Mouse (Mus musculus): Measurements from ENCODE around the gene Capn3.

Gene Capn3

GRCm38 (mm10) chr2:120482506-120483389 is 26.9 kb downstream of the Capn3 start:
- DNase-seq (ENCODE audit: low spot score in 2 of 2), result no peak

DNA sequence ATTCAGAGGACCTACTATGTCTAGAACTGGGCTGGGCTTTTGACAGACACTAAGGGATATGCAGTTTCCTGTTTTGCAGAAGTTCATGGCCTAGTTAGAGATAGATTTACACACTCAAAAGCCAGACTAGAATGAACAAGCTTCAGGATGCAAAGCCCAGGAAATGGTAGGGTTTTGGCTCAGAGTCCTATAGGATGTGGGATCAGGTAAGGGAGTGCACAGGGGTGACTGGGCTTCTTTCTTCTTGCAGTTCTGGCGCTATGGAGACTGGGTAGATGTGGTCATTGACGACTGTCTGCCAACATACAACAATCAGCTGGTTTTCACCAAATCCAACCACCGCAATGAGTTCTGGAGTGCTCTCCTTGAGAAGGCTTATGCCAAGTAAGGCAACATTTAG is 28.4 kb downstream of the Capn3 start:
- DNase-seq (ENCODE audit: low spot score in 2 of 2), result no peak

GRCm38 (mm10) chr2:120493254-120493653 is 37.4 kb downstream of the Capn3 start:
- no peak for DNase-seq (ENCODE audit: low spot score in 2 of 2)

DNA sequence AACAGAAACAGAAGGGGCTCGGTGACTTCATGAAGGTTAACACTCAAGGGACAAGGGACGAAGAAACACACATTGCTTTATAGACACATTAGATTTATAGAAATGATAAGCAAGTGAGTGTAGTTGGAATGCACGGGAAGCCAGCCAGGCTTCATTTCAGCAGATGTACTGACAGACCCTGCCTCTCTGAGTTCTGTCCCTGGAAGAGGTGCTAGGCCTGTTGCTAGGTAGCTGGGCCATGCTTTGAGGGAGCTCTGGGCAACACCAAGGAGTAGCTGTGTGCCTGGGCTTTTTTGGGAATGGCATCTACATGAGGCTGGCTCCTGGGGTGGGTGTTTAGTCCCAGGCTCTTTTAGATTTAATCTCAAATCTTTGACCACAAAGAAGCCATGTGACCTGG is 40.7 kb downstream of the Capn3 start:
- DNase-seq (ENCODE audit: low spot score in 2 of 2), result no peak

DNA sequence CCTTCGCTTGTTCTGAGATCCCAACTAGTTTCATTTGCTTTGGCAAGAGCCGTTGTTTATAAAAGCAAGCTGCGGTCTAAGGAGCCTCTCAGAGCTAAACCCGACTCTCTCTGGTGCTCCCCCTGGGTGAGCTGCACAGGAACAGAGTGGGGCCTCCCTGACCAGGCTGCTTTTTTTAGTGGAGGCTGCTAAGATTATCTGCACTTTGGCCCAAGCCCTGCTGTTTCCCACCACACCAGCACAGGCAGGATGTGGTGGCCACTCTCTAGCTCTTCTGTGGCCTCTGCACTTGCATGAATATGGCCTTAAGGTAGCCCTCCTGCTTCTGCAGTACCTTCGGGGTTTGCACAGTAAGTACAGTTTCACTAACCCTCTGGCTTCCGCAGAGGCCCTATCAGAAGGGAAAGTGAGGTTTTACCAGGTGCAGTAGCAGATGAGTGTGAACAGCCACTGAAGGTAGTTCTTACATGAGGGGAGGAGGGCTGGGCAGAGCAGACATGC is 44.2 kb downstream of the Capn3 start:
- peak; percentile 56 to 72 for DNase-seq (ENCODE audit: low spot score in 2 of 2)

DNA sequence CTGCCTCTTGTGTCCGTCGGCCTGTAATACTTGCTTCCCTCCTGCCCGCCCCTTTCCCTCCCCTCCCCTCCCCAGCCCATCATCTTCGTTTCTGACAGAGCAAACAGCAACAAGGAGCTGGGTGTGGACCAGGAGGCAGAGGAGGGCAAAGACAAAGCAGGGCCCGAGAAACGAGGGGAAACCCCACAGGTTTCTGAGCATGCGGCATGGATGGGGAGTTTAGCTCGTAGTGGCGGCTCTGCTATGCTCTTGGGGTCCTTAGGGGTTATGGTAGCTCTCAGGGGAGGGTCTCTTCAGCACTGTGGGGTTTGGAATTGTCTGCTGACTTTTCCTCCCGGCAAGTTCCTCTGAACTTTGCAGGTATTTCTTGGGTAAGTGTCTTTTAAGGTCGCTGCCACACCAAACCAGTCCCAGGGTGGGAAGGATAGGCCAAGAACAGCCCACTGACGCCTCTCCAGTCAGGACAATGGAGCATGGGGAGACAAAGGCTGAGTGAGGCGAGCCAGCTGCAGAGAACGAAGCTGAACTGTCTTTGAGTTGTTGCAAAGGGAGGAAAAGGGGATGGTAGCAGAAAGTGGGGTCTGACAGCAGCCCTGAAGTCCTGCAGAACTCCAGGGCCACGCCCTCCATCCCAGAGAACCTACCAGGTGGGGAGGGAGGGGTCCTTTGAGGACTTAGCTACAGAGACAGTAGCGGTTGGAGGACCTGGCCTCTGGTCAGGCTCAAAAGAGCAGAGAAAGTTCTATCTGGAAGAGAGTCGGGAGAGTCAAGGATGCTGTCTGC is 45.5 kb downstream of the Capn3 start:
- no peak for DNase-seq (ENCODE audit: low spot score in 2 of 2)

GRCm38 (mm10) chr2:120501931-120502604 is 46.2 kb downstream of the Capn3 start:
- peak in 1 of 2 experiments; percentile 16 for DNase-seq (ENCODE audit: low spot score in 2 of 2)

DNA sequence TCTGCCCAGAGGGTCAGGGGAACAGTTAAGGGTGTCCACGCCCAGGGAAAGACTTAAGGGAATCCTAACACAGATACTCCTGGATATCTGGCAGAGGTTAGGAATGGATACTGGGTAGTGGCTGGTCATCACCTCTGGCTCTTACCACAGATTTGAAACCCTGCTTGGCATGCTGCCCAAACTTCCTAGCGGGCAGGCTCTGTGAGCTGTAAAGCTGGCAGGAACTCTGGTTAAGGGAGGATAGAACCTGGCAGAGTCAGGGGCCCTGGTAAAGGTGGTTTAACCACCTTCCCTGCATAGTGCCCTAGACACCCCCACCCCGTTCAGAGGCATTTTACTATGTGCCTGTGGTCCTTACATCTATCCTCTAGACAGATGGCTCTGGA is 46.8 kb downstream of the Capn3 start:
- DNase-seq (ENCODE audit: low spot score in 2 of 2), result no peak

DNA sequence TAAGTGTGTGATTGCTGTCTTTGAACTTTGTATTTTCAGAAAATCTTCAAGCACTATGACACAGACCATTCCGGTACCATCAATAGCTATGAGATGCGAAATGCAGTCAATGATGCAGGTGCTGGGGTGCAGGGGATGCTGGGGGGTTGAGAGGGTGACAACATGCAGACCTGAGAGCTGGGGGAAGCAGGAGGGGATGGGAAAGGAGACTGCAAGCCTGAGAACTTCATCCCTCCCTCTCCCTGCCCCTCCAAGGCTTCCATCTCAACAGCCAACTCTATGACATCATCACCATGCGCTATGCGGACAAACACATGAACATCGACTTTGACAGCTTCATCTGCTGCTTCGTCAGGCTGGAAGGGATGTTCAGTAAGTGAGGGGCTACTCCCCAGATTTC is 47.3 kb downstream of the Capn3 start:
- DNase-seq (ENCODE audit: low spot score in 2 of 2), result no peak

DNA sequence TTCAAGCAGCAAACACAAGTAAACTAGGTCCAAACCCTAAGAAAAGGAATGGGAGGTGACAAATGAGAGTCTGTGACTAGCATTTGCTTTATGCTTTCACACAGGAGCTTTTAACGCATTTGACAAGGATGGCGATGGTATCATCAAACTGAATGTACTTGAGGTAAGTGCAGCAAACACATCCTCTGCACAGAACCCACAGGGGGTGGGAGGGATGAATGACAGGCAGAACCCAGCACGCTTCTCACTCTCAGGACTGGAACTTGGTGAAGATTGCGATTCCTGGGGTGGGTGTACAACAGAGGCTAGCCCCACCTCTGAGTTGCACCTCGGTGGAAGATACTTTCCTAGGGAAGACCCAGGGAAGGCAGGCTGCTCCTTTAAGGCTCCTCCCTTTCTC is 48.2 kb downstream of the Capn3 start:
- DNase-seq (ENCODE audit: low spot score in 2 of 2), result no peak

DNA sequence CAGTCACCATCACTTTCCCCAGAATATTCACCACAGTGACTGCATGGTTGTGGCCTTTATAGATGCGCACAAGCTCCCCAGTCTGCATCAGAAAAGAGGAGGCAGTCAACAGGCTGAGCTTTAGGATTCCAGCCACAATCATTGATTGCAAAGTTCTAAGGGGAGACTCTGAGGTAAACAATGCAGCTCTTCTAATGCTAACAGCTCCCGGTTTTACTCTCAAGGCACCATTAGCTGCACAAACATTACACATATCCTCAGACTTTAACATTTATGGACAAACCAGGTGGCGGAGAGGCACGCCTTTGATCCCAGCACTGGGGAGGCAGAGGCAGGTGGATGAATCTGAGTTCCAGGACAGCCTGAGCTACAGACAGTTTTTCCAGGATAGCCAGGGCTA is 58.4 kb downstream of the Capn3 start:
- DNase-seq (ENCODE audit: low spot score in 2 of 2), result no peak

DNA sequence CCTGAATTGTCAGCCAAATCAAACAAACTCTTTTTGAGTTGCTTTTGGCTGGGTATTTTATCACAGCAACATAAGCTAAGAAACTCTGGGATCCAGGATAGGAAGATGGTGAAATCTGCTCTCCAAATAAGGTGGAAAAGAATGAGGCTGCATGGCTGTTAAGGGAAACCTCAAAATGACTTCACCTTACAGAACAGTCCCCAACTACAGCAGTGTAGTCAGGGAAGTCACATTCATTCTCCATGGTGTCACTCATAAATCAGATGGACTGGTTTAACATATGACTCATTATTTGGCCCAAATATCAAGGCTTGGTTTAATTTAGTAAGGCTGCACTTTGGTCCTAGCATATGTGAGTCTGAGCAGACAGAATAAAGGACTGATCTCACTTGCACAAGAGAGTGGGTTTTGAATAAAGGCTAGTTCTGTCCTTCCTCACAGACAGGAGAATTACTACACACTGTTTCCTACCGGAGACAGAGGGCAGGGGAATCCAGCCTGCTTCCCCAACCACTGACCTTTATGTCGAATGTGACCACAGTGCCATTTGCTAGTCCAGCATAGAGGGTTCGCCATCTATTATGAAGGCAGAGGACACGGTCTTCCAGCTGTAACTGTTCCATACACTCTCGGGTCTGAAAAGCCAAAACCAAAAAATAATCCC is 62.9 kb downstream of the Capn3 start:
- no peak for DNase-seq (ENCODE audit: low spot score in 2 of 2)

DNA sequence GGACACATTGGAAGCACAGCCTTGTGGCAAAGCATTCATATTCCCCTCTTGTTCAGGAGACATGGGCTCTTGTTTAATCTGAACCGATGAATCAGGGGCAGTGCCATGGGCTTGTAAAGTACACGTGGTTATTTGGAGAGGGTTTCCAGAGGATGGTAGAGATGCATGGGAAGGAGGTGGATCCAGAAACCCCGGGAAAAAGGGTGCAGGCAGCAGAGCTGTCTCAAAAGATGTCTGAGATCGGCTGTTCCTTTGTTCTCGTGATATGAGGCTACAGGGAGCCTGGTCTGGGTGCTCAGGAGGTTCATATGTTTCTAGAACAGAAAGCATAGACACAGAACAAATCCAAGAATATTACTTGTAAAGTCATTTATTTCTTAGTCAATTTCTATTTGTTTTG is 71.0 kb downstream of the Capn3 start:
- no peak for DNase-seq (ENCODE audit: low spot score in 2 of 2)

DNA sequence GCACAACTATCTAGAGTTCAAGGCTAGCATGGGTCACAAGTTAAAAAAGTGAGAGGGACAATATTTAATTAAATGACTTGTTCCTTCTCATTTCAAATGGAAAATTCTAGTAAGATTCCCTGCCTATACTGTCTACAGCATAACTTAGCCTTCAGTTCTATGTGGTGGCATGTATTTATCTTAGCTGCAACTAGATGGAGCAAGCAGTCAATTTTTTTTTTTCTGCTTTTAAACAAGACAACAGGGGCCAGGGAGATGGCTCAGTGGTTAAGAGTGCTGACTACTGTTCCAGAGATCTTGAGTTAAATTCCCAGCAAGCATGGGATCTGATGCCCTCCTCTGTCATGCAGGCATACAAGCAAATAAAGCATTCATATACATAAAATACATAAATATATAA is 73.7 kb downstream of the Capn3 start:
- DNase-seq (ENCODE audit: low spot score in 2 of 2), result no peak

DNA sequence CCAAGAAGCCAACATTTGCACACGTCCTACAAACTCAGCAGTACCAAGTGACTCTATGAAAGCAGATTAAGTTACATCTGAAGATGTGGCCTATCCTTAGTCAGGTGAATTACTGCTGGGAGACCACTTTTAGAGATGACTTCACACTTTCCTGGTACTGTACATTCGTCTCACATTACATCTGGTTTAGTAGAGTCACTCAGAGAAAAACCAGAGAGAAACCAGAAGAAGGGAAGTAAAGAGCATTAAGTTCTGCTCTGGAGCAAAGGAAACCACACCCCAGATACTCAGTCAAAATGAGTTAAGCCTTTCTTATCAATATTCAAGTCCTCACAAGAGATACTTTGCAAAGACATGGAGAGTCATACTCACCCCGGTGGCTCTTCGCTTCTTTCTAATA is 75.4 kb downstream of the Capn3 start:
- DNase-seq (ENCODE audit: low spot score in 2 of 2), result no peak

GRCm38 (mm10) chr2:120539333-120539732 is 83.5 kb downstream of the Capn3 start:
- DNase-seq (ENCODE audit: low spot score in 2 of 2), result no peak

- DNase-seq (ENCODE audit: low spot score in 2 of 2), result peak in 1 of 2 experiments; percentile 21
Measured at GRCm38 (mm10) chr2:120539778-120540208, 84.0 kb downstream of the Capn3 start.

GRCm38 (mm10) chr2:120544732-120545131 is 88.9 kb downstream of the Capn3 start:
- DNase-seq (ENCODE audit: low spot score in 2 of 2), result no peak

All from natural killer cell, adult 2 months (primary cell).